10 mouse cellular contexts compared by ENCODE assay signal in the genomic region with DNA sequence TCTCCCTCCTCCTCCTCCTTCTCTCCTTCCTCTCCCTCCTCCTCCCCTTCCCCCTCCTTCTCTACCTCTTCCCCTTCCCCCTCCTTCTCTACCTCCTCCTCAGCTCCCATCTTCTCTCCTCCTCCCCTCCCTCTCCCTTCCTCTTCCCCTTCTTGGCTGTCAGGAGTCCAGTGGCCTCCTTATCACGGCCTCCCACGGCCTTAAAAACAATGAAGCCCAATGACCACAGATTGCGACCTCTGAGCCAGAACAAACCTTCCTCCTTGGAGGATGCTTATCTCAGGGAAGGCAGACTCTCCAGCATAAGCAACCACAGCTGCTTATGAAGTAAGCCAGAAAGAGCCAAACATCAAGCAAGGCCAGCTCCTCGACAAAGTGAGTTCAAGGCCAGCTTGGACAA.
DNase-seq lines count a peak whose midpoint lies in the region; ATAC-seq and TF ChIP-seq lines count a peak whose summit lies in the region.
"Had no signal": no experiment of that assay in that cellular context is flagged by ENCODE, and none has a peak within 500 bp of the region (broad histone marks: within the 10 kb centered on the region; RNA-seq: fewer than 3 reads in every experiment).

No protein-coding gene starts in this region.

- no peak overlapping the region for H3K9ac ChIP-seq in kidney, embryonic 14.5 days (ENCODE audit: low read depth, low read length)
- H3K9ac ChIP-seq in liver, postnatal 0 days (replicated peaks) = no peak overlapping the region
- H3K9ac ChIP-seq: forebrain, embryonic 12.5 days had no signal

- H3K4me1 ChIP-seq in kidney, embryonic 14.5 days (ENCODE audit: control insufficient read depth, insufficient read depth, low read length) = peaks cover 14% of the 10 kb centered on the region
- H3K4me1 ChIP-seq in G1E (ENCODE audit: insufficient read depth, low read depth, low read length) = 0 out of 2 replicates have a peak, but pooled peaks cover 4% of the 10 kb centered on the region
- H3K4me1 ChIP-seq in liver, postnatal 0 days (ENCODE audit: insufficient read depth) = no peaks in the 10 kb centered on the region
- H3K4me1 ChIP-seq: forebrain, embryonic 12.5 days had no signal

- DNase-seq in kidney, adult 9 months = no peak
- DNase-seq in G1E (ENCODE audit: low spot score) = no peak
- peak; percentile 56 for DNase-seq in lung, postnatal 25 days (ENCODE audit: low spot score)
- no peak for DNase-seq in liver, postnatal 0 days
- DNase-seq in layer of hippocampus, postnatal 14 days (ENCODE audit: low spot score in 2 of 2) = no peak
- DNase-seq: cerebellum, postnatal 36 days; thymus, adult 2 months had no signal

- no peak overlapping the region for H3K4me3 ChIP-seq in kidney, embryonic 14.5 days (ENCODE audit: low read length)
- H3K4me3 ChIP-seq in G1E (ENCODE audit: low read depth, low read length) = no peak overlapping the region
- H3K4me3 ChIP-seq in liver, postnatal 0 days (ENCODE audit: low read depth, low read length) = no peak overlapping the region
- H3K4me3 ChIP-seq: forebrain, embryonic 12.5 days had no signal

- no peak overlapping the region for H3K27ac ChIP-seq in kidney, embryonic 14.5 days (ENCODE audit: low read depth, low read length)
- no peak overlapping the region for H3K27ac ChIP-seq in liver, postnatal 0 days (ENCODE audit: low read depth)
- H3K27ac ChIP-seq: forebrain, embryonic 12.5 days had no signal

- no peak for TF ChIP-seq CTCF in G1E (IDR thresholded peaks at IDR 0.05; ENCODE audit: low read depth, low read length)
- TF ChIP-seq CTCF in liver, postnatal 0 days (IDR thresholded peaks at IDR 0.05; ENCODE audit: low read depth) = no peak

- H3K9me3 ChIP-seq in kidney, embryonic 14.5 days (ENCODE audit: control insufficient read depth, low read length) = no peaks in the 10 kb centered on the region
- no peaks in the 10 kb centered on the region for H3K9me3 ChIP-seq in G1E (replicated peaks)
- H3K9me3 ChIP-seq in liver, postnatal 0 days (ENCODE audit: low read length) = no peaks in the 10 kb centered on the region
- H3K9me3 ChIP-seq: forebrain, embryonic 12.5 days had no signal

- 13% methylated on average over 4 of the region's 4 CpGs for WGBS in kidney, embryonic 14.5 days
- WGBS in liver, postnatal 0 days (ENCODE audit: insufficient replicate concordance) = 17% methylated on average over 4 of the region's 4 CpGs

- H3K27me3 ChIP-seq in kidney, embryonic 14.5 days (ENCODE audit: control insufficient read depth, insufficient read depth, low read length) = no peaks in the 10 kb centered on the region
- peaks cover 35% of the 10 kb centered on the region for H3K27me3 ChIP-seq in G1E (ENCODE audit: insufficient read depth, low read length)
- no peaks in the 10 kb centered on the region for H3K27me3 ChIP-seq in liver, postnatal 0 days (ENCODE audit: insufficient read depth, low read length)

- no peaks in the 10 kb centered on the region for H3K36me3 ChIP-seq in kidney, embryonic 14.5 days (ENCODE audit: control insufficient read depth, insufficient read depth, low read length)
- H3K36me3 ChIP-seq in G1E (replicated peaks) = no peaks in the 10 kb centered on the region
- H3K36me3 ChIP-seq in liver, postnatal 0 days (replicated peaks; ENCODE audit: insufficient read depth, low read length) = no peaks in the 10 kb centered on the region
- H3K36me3 ChIP-seq: forebrain, embryonic 12.5 days had no signal

- TF ChIP-seq EP300 in liver, postnatal 0 days (IDR thresholded peaks at IDR 0.05; ENCODE audit: low read depth) = no peak

- 0 out of 2 replicates have a peak, but pooled peaks have one; percentile 15 for ATAC-seq in kidney, embryonic 14.5 days (ENCODE audit: low FRiP score, low TSS enrichment)
- peak; percentile 75 for ATAC-seq in G1E (ENCODE audit: extremely low read depth, insufficient number of reproducible peaks, low FRiP score, poor library complexity, severe bottlenecking)
- peak; percentile 33 for ATAC-seq in granulocyte monocyte progenitor cell, adult 5-6 weeks (replicated peaks; ENCODE audit: poor library complexity, severe bottlenecking)
- no peak for ATAC-seq in liver, postnatal 0 days

- H3K4me2 ChIP-seq in kidney, embryonic 14.5 days (replicated peaks; ENCODE audit: low read depth, low read length) = no peak overlapping the region
- no peak overlapping the region for H3K4me2 ChIP-seq in liver, postnatal 0 days (ENCODE audit: low read depth, low read length)
- H3K4me2 ChIP-seq: forebrain, embryonic 12.5 days had no signal
